Mouse (Mus musculus) liver, adult 2 months (tissue): ENCODE data around the gene Pkn1. TPM values are rescaled to one million over a fixed set of nuclear protein-coding genes. Genes with fewer than 3 reads are reported as not detected.

Source experiments
- DNase-seq: peaks from one replicate; pipeline ENCODE4 v3.0.0-alpha.2; 2011; ENCODE audit warnings: low read depth, low spot score; ENCODE audit errors: extremely low read depth
- H3K27ac ChIP-seq: fragments of 200-500 bp; replicated peaks from 2 replicates; pipeline ENCODE4 v1.5.1; 2012; ENCODE audit warnings: low read depth, mild to moderate bottlenecking, control low read depth, inconsistent platforms, low read length; ENCODE audit not compliant: insufficient read depth
- H3K27me3 ChIP-seq: fragments of 200-500 bp; 2 replicates; pipeline ENCODE4 v1.6.1; 2012; ENCODE audit warnings: mild to moderate bottlenecking, moderate library complexity, low read length, inconsistent platforms; ENCODE audit not compliant: control insufficient read depth, insufficient read depth
- H3K36me3 ChIP-seq: fragments of 200-500 bp; 2 replicates; pipeline ENCODE4 v1.6.1; 2012; ENCODE audit warnings: low read length, inconsistent platforms; ENCODE audit not compliant: control insufficient read depth, insufficient read depth
- H3K4me1 ChIP-seq: fragments of 200-500 bp; 2 replicates; pipeline ENCODE4 v1.6.1; 2011; ENCODE audit warnings: low read length; ENCODE audit not compliant: control insufficient read depth, insufficient read depth
- H3K4me3 ChIP-seq: fragments of 200-500 bp; 2 replicates; pipeline ENCODE4 v1.5.1; 2011; ENCODE audit warnings: low read depth, mild to moderate bottlenecking, control low read depth, low read length, moderate library complexity; ENCODE audit not compliant: insufficient read depth
- H3K79me2 ChIP-seq: fragments of 200-500 bp; 2 replicates; pipeline ENCODE4 v1.6.1; 2012; ENCODE audit warnings: inconsistent platforms, mild to moderate bottlenecking, low read length, moderate library complexity; ENCODE audit not compliant: control insufficient read depth, insufficient read depth
- H3K9ac ChIP-seq: fragments of 200-500 bp; 2 replicates; pipeline ENCODE4 v1.6.1; 2012; ENCODE audit warnings: low read depth, mild to moderate bottlenecking, control low read depth, inconsistent platforms, low read length
- CTCF ChIP-seq: fragments of 200-500 bp; IDR thresholded peaks from 2 replicates; pipeline ENCODE4 v1.5.1; 2011; ENCODE audit warnings: low read depth, low read length, control low read depth
- POLR2A ChIP-seq: fragments of 200-500 bp; IDR thresholded peaks from 2 replicates; pipeline ENCODE4 v1.6.1; 2011; ENCODE audit warnings: low read length, control low read depth; ENCODE audit not compliant: insufficient read depth; ENCODE audit errors: extremely low read depth
- WGBS: fragments of 180-500 bp; shearing (Covaris S2); methylation state at CpG from one replicate; pipeline ENCODE4 v1.1.7; 2018; 5-methylcytosine and 5-hydroxymethylcytosine counted together
- polyA plus RNA-seq: library from polyadenylated mRNA; depleted of rRNA; stranded (reverse); fragments of >200 nt; gene quantifications from 2 replicates; pipeline ENCODE4 v1.2.3, GENCODE M21; 2012
- total RNA-seq: library from RNA; depleted of rRNA; stranded (reverse); fragments of >200 nt; gene quantifications from 2 replicates; pipeline ENCODE4 v1.2.3, GENCODE M21; 2014

Pkn1 gene
- total and polyA plus RNA-seq, 2 experiments, result 17.3 to 28.8 TPM

GRCm38 (mm10) chr8:83694369-83695160, 4.4 kb downstream of the Pkn1 start:
- Histone ChIP-seq H3K27ac (peak overlapping the region; percentile 53; the same call in 1 of the 2 replicates), H3K36me3 (peaks cover 12% of the 10 kb centered on the region), H3K9ac (no peak overlapping the region), H3K79me2 (peaks cover 14% of the 10 kb centered on the region; the same call in 1 of the 2 replicates), H3K4me1 (peaks cover 10% of the 10 kb centered on the region; the same call in 1 of the 2 replicates), H3K27me3 (no peaks in the 10 kb centered on the region), H3K4me3 (no peak overlapping the region)
- 81% methylated on average over 11 of the region's 11 CpGs for WGBS
- no peak for DNase-seq
- no peak for TF ChIP-seq CTCF
- no peak for TF ChIP-seq POLR2A

- peaks cover 7% of the 10 kb centered on the region; the same call in 1 of the 2 replicates for H3K4me1 ChIP-seq
Observed at GRCm38 (mm10) chr8:83693609-83694236, 5.3 kb downstream of the Pkn1 start.

GRCm38 (mm10) chr8:83689264-83689663, 9.7 kb downstream of the Pkn1 start:
- Histone ChIP-seq H3K79me2 (no peaks in the 10 kb centered on the region), H3K27ac (no peak overlapping the region), H3K9ac (no peak overlapping the region), H3K4me3 (no peak overlapping the region), H3K4me1 (no peaks in the 10 kb centered on the region), H3K27me3 (no peaks in the 10 kb centered on the region), H3K36me3 (peaks cover 13% of the 10 kb centered on the region)
- no peak for DNase-seq
- 96% methylated on average over 6 of the region's 6 CpGs for WGBS
- TF ChIP-seq POLR2A (no peak), CTCF (no peak)

More at GRCm38 (mm10) chr8:83693609-83694236, 5.3 kb downstream of the Pkn1 start:
- DNase-seq, result no peak
- peak overlapping the region; percentile 16; the same call in 1 of the 2 replicates for H3K4me3 ChIP-seq
- H3K27ac ChIP-seq, result peak overlapping the region; percentile 42
- H3K36me3 ChIP-seq, result peaks cover 13% of the 10 kb centered on the region
- H3K27me3 ChIP-seq, result no peaks in the 10 kb centered on the region
- H3K9ac ChIP-seq, result no peak overlapping the region
- 69% methylated on average over 10 of the region's 10 CpGs for WGBS
- TF ChIP-seq POLR2A, result no peak
- TF ChIP-seq CTCF, result no peak
- H3K79me2 ChIP-seq, result peaks cover 13% of the 10 kb centered on the region; the same call in 1 of the 2 replicates

GRCm38 (mm10) chr8:83684517-83684916, 14.5 kb downstream of the Pkn1 start:
- Histone ChIP-seq H3K27ac (no peak overlapping the region), H3K4me3 (no peak overlapping the region), H3K36me3 (peaks cover 2% of the 10 kb centered on the region; the same call in 1 of the 2 replicates)

GRCm38 (mm10) chr8:83681099-83681498, 17.9 kb downstream of the Pkn1 start:
- H3K36me3 ChIP-seq, result peaks cover 7% of the 10 kb centered on the region; the same call in 1 of the 2 replicates
- H3K27ac ChIP-seq, result no peak overlapping the region
- WGBS, result 68% methylated on average over 6 of the region's 6 CpGs
- DNase-seq, result no peak
- no peaks in the 10 kb centered on the region for H3K4me1 ChIP-seq
- TF ChIP-seq CTCF (no peak), POLR2A (no peak)
- H3K4me3 ChIP-seq, result no peak overlapping the region
- no peaks in the 10 kb centered on the region for H3K27me3 ChIP-seq
- H3K79me2 ChIP-seq, result no peaks in the 10 kb centered on the region
- H3K9ac ChIP-seq, result no peak overlapping the region

More at GRCm38 (mm10) chr8:83684517-83684916, 14.5 kb downstream of the Pkn1 start:
- 97% methylated on average over 9 of the region's 9 CpGs for WGBS
- Histone ChIP-seq H3K4me1 (no peaks in the 10 kb centered on the region), H3K9ac (no peak overlapping the region), H3K79me2 (no peaks in the 10 kb centered on the region), H3K27me3 (no peaks in the 10 kb centered on the region)
- no peak for DNase-seq
- TF ChIP-seq CTCF (no peak), POLR2A (no peak)
